Mouse (Mus musculus): ENCODE measurements around the gene Efemp2.

The Efemp2 gene

GRCm38 (mm10) chr19:5496052-5496370 is 22.3 kb downstream of the Efemp2 start:
- no peak for DNase-seq (ENCODE audit: low spot score)

- no peak for DNase-seq (ENCODE audit: low spot score)
These were observed 26.6 kb downstream of the Efemp2 start for GRCm38 (mm10) chr19:5500330-5500875.

- no peak for DNase-seq (ENCODE audit: low spot score)
These were observed 29.9 kb downstream of the Efemp2 start, which contains the start of gene 1700020D05Rik for GRCm38 (mm10) chr19:5503687-5504086. Gene 1700020D05Rik, minus strand, starts transcription at chr19:5503787.

GRCm38 (mm10) chr19:5510031-5511026 is 36.6 kb downstream of the Efemp2 start, which contains the start of gene Snx32:
Gene Snx32, minus strand, starts transcription at chr19:5510538.
- peak; percentile 96 for DNase-seq (ENCODE audit: low spot score)

- DNase-seq (ENCODE audit: low spot score), result no peak
These were observed 37.4 kb downstream of the Efemp2 start for GRCm38 (mm10) chr19:5511074-5511632.

GRCm38 (mm10) chr19:5512091-5513004 is 38.6 kb downstream of the Efemp2 start:
- DNase-seq (ENCODE audit: low spot score), result no peak

GRCm38 (mm10) chr19:5513005-5513349 is 39.2 kb downstream of the Efemp2 start:
- DNase-seq (ENCODE audit: low spot score), result no peak

- no peak for DNase-seq (ENCODE audit: low spot score)
These were observed 42.4 kb downstream of the Efemp2 start for GRCm38 (mm10) chr19:5515840-5516777.

GRCm38 (mm10) chr19:5516906-5517505 is 43.3 kb downstream of the Efemp2 start:
- DNase-seq (ENCODE audit: low spot score), result no peak

- no peak for DNase-seq (ENCODE audit: low spot score)
These were observed 45.0 kb downstream of the Efemp2 start for GRCm38 (mm10) chr19:5518721-5519120.

- no peak for DNase-seq (ENCODE audit: low spot score)
These were observed 51.5 kb downstream of the Efemp2 start for GRCm38 (mm10) chr19:5525204-5525603.

GRCm38 (mm10) chr19:5529325-5530137 is 55.8 kb downstream of the Efemp2 start:
- peak; percentile 91 for DNase-seq (ENCODE audit: low spot score)

- no peak for DNase-seq (ENCODE audit: low spot score)
These were observed 56.4 kb downstream of the Efemp2 start for GRCm38 (mm10) chr19:5530138-5530524.

Measured in yolk sac, embryonic 10.5 days (tissue).